Mouse (Mus musculus): ENCODE data around the gene Klhdc8b. TPM values are rescaled to one million over a fixed set of nuclear protein-coding genes. Genes with fewer than 3 reads are reported as not detected.

Gene Klhdc8b
- total and polyA plus RNA-seq, 3 experiments: 19.4 to 73.1 (median 24.5) TPM

DNA sequence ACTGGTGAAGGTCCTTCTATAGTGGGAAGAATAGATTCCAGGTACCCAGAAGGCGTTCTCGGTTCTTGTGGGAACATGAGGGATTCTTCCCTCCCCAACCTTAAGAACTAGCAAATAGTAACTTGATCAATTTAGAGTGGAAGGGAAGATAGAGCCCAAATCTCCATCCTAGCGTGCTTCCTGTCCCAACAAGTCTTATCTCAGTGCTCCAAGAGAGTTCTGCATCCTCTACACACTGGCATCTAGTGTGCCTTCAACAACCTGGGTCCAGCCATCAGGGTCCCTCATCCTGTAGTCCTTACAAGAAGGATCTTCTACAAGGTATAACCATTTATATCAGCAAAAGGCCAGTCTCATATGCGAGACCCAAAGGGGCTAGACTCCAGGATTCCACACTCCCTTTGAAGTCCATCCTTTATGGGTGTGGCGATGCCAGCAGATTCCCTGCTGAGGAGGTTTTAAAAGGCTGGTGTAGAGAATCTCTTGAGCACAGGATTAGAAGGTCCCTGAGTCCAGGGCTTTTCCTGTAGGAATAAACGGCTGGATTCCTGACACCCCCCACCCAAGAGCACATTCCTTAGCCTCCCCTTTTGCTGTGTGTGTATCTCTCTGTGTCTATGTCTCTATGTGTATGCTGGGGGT, 9.7 kb downstream of the Klhdc8b start:
- DNase-seq: no peak

DNA sequence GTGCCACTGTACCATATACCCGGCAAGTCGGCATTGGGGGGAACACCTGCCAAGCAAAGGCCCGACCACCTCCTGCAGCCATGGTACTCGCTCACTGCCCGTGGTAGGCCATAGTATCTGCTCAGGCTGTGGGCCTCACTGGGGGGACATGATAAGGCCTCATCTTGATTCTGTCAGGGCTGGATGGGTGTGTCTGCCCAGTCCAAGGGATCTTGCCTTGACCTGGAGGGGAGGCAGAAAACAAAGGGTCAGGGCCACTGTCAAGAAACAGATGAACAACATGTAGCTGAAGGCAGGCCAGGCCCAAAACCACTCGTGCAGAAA, 10.2 kb downstream of the Klhdc8b start:
- no peak for DNase-seq

DNA sequence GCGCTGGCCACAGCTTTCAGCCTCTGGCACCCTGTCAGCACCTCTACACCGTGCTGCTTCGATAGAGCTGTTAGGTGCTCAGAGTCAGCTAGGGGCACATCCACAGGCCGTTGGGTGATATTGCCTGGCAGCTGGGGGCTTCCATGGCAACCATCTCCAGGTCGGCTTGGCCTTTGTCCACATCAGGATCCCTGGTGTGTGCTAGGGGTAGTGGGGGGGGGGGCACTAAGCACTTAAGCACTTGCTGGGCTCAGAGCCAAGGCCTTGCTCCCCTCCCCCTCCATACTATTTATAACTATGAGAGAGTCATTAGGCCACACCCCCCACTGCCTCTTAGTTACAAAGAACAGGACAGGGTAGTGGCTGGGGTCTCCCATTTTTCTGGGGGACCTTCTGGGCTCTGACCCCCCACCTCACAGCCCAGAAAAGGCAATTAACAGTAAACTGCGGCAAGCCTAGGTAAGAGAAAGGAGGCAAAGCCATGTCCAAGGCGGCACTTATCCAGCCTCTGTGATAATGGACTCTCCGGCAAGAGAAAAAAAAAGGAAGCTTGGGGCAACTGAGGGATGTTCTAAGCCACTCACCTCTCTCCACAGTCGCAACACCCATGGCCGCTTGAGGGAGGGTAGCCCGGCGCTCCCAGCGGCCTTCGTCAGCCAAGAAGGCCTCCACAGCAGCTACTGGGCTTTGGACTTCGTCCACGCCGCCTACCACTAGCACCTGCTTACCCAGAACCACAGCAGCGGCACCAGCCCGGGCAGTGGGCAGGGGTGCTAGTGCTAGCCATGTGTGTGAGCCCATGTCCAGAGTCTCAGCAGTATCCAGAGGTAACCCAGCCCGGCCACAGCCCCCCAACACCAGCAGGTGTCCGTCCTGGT, 10.8 kb downstream of the Klhdc8b start:
- no peak for DNase-seq

DNA sequence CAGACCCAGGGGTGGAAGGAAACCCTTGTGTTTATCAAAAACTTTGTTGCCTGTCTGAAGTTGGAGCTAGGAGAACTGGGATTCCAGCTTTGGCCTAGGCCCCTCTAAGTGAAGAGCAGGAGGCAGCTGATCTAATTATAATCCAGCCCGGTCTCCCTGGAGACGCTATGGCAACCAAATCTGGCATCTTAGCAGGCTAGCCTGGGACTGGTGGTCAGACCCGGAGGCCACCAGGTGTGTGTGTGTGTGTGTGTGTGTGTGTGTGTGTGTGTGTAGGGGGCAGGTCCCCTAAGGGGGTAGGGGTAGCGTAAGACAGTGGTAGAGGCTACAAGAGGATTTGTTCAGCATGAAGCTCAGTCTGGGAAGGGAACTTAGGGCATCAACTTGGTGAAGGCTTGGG, 11.5 kb downstream of the Klhdc8b start:
- peak; percentile 36 for DNase-seq

DNA sequence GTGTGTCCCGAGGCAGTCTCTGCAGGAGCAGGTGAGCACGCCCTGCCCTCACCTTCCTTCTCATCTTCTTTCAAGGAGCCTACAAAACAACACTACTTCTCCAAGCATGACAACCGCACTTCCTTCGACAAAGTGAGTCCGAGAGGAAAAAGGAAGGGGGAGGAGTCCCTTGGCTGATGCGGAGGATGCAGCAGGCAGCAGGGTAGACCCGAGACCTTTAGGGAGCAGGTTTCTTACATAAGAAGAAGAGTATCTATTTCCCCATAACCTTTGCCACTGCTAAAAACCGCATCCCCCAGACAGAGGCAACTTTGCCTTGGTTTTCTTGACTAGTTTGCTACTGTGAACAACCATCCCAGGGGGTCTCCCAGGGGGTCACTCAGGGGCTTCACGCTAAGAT, 16.3 kb downstream of the Klhdc8b start:
- no peak for DNase-seq

DNA sequence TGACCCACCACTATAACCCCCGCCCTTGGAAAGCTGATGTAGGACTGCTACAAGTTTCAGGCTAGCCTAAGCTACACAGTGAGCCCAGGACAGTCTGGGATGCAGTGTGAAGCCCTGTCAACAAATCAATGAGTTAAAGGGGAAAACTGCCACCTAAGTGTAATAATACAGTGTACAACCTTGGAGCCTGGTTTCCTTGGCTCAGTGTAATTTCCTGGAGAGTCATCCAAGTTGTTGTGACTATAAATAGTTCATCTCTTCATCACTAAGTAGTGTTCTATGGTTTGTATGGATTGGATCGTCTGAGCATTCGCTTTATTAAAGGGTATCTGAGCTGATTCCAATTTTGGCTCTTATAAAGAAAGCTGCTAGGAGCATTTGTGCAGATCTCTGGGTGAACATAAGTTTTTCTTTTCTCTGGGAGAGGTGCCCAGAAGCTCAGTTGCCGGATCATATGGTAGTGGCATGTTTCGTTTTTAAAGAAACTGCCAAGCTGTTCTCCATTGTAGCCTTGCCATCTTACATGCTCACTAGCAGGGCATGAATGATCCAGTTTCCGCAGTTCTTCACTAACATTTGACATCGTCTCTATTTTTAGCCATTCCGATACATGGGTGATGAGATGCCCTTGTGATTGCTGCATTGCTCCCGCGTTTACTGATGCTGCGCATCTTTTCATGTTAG, 20.0 kb downstream of the Klhdc8b start:
- DNase-seq: no peak

DNA sequence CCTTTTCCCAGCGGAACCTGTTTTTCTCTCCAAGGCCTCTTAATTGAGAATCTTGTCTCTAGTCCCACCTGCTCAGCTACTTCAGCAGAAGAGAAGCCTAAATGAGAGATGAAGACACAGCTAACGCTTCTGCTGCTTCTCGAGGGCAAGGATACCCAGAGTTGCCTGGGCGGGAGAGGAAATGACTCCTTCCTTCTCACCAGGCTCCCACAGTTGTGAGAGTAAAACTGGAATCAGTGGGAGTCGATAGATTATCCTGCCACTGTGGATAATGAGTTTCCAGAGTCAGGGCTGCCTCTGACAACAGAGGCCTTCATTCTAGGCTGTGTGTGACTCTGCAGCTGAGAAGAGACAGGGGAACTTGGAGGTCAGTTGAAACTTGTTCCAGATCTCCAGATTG, 20.9 kb downstream of the Klhdc8b start:
- DNase-seq: no peak

DNA sequence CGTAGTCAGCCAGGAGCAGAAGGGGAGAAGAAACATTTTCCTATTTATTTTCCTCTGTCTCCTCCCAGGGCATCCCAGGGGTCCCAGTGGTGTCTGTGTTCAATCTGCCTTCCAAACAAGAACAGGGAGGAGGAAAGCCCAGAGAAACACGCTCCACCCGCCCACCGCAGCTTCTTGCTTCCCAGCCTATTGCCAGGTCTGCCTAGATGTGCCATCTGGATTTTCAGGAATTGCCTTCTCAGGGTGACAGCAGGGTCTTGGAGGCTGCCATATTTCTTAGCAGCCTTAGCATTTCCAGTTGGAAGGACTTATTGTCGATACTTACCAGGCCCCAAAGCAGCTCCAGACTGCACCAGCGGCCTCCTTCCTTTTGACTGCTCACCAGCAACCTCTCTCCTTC, 22.2 kb downstream of the Klhdc8b start:
- DNase-seq: no peak

DNA sequence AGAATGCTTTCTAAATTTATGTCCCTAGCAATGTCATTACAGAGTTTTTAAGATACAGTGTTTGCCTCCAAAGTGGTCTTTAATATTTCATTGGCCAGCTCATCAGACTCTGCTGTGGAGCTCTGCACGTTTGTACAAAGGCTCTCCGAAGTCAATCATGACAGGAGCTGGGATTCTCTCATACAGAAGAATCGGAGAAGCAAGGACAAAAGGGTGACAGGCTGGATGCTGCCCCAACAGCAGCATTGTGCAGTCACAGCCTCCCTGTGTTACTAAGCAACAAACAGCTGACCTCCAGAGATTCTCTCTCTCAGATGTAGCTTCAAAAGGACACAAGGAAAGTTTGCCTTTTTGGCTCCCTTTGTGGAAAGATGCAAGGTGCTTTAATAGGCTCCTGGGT, 25.2 kb downstream of the Klhdc8b start, which contains the start of gene BC048562:
TSS of gene BC048562 (plus strand) at position 301 of the 400 bp plus-strand sequence.
- DNase-seq: no peak

DNA sequence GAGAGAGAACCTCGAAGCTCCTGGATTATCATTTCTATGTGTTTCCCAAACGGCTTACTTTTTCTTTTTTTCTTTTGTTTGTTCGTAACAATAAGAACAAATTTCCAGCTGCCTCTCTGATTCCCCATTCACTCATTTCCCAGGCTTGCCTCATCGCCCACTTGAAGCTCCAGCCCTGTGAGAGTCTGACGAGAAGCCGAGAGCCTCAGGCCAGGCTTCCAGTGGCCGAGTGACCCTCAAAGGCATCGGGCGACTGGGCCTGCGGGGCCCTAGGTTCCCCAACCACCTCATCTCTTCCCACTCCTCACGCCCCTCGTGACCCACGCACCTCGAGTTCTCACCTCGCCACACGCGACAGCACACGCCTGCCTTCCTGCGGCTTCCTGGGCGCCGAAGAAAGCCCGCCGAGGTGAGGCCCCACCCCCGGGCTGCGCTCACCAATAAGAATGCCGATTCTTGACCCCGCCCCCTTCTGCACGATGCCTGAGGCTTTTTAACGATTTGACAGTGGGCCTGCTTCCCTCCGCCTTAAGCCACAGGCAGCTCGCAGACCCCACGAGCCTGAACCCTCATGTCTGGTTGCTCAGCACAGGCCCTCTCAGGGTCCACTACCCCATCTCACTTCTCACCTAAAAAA, 29.8 kb downstream of the Klhdc8b start:
- DNase-seq: no peak

DNA sequence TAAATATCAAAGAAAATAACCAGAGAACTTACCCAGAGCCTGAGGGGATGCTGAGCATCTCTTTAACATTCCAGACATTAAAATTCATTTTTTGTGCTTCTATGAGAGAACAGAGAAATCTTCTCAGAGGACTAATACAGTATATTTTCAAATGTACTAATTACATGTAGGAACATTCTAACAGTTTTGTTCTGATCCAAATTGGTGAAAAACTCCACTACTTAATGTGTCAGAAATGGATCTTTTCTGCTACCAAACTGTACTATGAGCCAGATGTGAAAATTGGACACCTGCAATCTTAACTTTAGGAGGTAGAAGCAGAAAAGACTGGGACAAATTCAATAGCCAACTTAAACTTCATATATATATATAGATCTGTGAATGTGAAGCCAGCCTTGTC, 33.0 kb downstream of the Klhdc8b start, which contains the start of gene Ccdc36:
TSS of gene Ccdc36 (minus strand) at position 101 of the 400 bp plus-strand sequence.
- DNase-seq: no peak

DNA sequence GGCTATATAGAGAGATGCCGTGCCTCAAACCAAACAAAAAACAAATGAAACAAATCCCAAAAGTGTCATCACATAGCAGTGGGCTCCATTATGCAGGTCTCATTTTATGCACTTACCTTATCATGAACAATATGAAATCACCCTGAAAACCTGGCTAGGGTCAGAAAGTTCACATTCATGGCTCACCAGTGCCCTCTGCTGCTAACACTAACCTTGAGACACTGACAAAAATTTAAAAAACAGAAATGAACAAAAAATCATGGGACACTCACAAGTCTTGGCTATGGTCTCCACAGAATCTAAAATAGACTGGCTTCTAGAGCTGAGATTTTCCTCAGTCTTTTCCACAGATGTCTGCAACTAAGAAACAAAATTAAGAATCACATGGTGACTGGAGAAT, 49.2 kb downstream of the Klhdc8b start:
- peak; percentile 30 for DNase-seq

DNA sequence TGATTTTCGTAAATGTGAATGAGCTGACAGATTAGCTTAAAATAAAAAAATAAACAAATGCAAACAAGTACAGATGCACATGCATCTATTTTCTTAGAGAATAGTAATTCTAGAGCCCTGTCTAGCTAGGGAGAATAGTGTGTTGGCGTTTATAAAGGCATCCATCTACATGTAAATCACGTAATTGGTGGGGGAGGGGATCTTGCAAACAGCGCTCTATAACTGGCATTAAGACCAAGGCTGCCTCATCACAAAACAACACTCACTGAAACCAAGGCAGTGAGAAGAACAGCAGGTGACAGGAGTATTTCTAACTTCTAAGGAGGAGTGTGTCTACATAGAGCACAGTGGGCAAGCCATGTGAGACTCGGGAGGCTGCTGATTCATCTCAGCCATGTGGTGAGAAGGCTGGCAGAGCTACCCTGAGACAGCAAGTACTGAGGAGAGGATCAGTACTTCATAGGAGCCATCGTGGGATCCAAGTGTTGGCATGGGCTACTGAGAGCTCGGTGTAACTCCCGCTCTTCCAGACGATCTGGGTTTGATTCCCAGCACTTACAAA, 49.9 kb downstream of the Klhdc8b start:
- no peak for DNase-seq

DNA sequence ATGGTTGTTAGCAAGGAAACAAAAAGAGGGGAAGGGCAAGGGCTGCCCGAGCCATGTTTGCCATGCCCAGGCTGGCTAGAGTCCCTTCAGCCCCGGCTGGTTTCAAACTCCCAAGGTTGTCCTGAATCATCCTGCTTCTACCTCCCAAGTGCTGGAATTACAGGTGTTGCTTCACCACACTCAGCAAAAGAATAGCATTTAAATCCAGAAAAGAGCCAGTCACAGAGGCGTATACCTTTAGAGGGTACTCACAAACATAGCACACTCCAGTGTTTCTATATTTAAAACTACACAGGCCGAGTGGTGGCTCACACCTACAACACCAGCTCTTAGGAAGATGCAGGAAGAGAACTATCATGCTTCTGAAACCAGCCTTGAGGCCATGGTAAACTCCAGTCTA, 51.8 kb downstream of the Klhdc8b start:
- no peak for DNase-seq

DNA sequence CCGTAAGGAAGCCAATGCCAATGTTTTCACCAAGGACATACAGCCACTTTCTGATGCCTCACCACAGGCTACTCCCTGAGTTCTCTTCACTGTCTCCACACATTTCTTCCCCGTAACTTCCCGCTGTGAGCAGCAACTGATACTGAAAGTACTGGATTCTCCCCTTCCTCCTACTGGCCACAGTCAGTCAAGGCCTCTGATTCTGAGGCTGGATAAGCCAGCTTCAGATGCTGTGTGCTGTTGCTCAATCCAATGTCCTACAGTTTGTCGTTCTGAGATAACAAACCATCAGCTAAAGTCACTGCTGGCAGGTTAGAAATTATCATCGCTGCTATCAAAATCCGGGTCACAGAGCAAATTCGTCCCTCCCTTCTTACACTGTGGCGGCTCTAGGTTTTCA, 56.9 kb downstream of the Klhdc8b start:
- DNase-seq: peak; percentile 32

DNA sequence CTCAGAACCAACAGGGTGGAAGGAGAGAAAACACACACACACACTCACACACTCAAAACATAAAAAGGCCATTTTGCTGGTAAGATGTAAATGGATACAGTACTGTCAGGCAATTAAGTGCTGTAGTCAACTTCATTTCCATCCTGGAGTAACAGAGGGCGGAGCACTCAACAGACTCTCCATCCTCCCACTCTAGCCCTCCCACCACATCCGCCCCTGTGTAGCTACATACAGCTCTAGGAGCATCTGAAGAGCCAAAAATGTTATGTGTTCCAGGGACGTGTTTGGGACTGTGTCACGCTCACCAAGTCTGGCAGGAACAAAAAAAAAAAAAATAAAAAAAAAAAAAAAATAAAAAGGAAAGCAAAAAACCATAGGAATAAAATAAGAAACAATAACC, 58.3 kb downstream of the Klhdc8b start:
- DNase-seq: no peak

DNA sequence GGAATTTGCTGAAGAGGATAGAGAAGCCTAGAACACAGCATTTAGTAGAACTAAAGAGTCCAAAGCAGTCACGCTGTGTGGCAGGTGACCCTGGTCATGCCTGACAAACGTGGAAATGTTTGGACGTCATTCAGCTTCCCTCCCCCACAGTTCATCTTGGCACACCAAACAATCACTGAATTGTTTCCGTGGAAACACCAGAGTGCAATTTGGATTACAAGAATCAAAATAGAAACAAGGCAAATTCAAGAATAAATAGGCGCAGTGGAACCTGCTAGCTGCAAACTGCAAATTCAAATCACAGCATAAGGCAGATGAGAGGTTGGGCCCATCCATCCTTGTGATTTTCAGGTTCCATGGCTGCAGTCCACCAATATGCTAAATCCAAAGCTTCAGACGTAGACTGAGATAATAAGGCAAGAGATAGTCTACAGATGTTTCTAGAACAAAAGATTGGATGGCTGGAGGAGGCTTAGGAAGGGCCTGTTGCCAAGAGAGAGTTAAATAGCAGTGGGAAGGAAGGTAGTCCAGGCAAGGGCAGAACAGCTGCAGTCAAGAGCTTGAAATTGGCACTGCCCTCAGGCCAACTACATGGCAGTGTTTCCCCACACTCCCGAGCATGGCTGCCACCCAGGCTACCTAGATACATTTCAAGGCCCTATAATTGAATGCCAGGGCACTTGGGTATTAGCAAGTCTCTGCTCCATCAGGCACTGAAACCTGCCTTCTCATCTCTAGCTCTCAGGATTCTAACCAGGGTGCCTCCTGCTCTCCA, 60.0 kb downstream of the Klhdc8b start:
- peak; percentile 67 for DNase-seq

DNA sequence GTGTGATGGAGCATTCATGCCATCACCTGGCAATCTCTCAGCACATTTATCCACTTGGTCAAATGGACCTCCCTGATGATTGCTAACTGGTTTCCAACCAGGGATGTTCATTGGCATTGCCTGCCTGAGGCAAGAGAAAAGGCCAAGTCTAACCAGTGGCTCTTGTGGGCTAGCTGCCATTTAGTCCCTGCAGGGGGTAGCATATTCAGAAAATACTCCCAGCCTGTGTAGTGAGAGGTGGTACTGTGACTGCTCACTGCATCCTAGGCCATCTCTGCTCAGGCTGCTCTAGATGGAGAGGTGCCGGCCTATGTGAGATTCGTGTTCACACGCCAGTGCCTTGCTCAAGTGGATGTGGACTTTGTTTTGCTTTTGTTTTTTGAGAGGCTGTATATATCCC, 63.1 kb downstream of the Klhdc8b start:
- DNase-seq: no peak

Data from adrenal gland, adult 2 months (tissue).